Mouse (Mus musculus): ENCODE measurements around the gene Arl3. TPM values are rescaled to one million over a fixed set of nuclear protein-coding genes. Genes with fewer than 3 reads are reported as not detected.
"Not testable (repeated sequence)": the region's sequence is repeated elsewhere in the genome, so short reads cannot be mapped to it uniquely, and the experiment has no call there.

Arl3 gene
- total RNA-seq, 4 experiments from 2014 or later: 94.2 to 133 (median 116) TPM

- DNase-seq (ENCODE audit: low spot score in 2 of 2): no peak
Measured at GRCm38 (mm10) chr19:46592751-46593439, 19.9 kb upstream of the Arl3 start.

- no peak for DNase-seq (ENCODE audit: low spot score in 2 of 2)
Measured at GRCm38 (mm10) chr19:46591575-46591974, 18.6 kb upstream of the Arl3 start.

GRCm38 (mm10) chr19:46587823-46588508 is 15.0 kb upstream of the Arl3 start:
- peak; percentile 65 to 80 for DNase-seq (ENCODE audit: low spot score in 2 of 2)

GRCm38 (mm10) chr19:46575196-46575595 is 2.2 kb upstream of the Arl3 start:
- no peak for DNase-seq (ENCODE audit: low spot score in 2 of 2)

GRCm38 (mm10) chr19:46573990-46574389 is 992 bp upstream of the Arl3 start:
- no peak for DNase-seq (ENCODE audit: low spot score in 2 of 2)

GRCm38 (mm10) chr19:46572548-46572947 is 450 bp downstream of the Arl3 start:
- DNase-seq (ENCODE audit: low spot score in 2 of 2): no peak

- DNase-seq (ENCODE audit: low spot score in 2 of 2): no peak
Measured at GRCm38 (mm10) chr19:46571878-46572244, 1.1 kb downstream of the Arl3 start.

GRCm38 (mm10) chr19:46571211-46571877 is 1.7 kb downstream of the Arl3 start:
- not testable (repeated sequence) for DNase-seq (ENCODE audit: low spot score in 2 of 2)

- DNase-seq (ENCODE audit: low spot score in 2 of 2): no peak
Measured at GRCm38 (mm10) chr19:46564043-46564462, 8.9 kb downstream of the Arl3 start.

GRCm38 (mm10) chr19:46563603-46564002 is 9.4 kb downstream of the Arl3 start:
- DNase-seq (ENCODE audit: low spot score in 2 of 2): no peak

GRCm38 (mm10) chr19:46562581-46563515 is 10.2 kb downstream of the Arl3 start:
- no peak for DNase-seq (ENCODE audit: low spot score in 2 of 2)

- DNase-seq (ENCODE audit: low spot score in 2 of 2): no peak
Measured at GRCm38 (mm10) chr19:46562132-46562531, 10.9 kb downstream of the Arl3 start.

GRCm38 (mm10) chr19:46558631-46559030 is 14.4 kb downstream of the Arl3 start:
- no peak for DNase-seq (ENCODE audit: low spot score in 2 of 2)

- no peak for DNase-seq (ENCODE audit: low spot score in 2 of 2)
Measured at GRCm38 (mm10) chr19:46558009-46558408, 15.0 kb downstream of the Arl3 start.

GRCm38 (mm10) chr19:46553541-46553955 is 19.4 kb downstream of the Arl3 start:
- DNase-seq (ENCODE audit: low spot score in 2 of 2): no peak

GRCm38 (mm10) chr19:46552496-46552895 is 20.5 kb downstream of the Arl3 start:
- DNase-seq (ENCODE audit: low spot score in 2 of 2): no peak

- no peak for DNase-seq (ENCODE audit: low spot score in 2 of 2)
Measured at GRCm38 (mm10) chr19:46550385-46550784, 22.6 kb downstream of the Arl3 start.

- no peak for DNase-seq (ENCODE audit: low spot score in 2 of 2)
Measured at GRCm38 (mm10) chr19:46548110-46548509, 24.9 kb downstream of the Arl3 start.

GRCm38 (mm10) chr19:46547565-46547964 is 25.4 kb downstream of the Arl3 start:
- DNase-seq (ENCODE audit: low spot score in 2 of 2): no peak

GRCm38 (mm10) chr19:46542750-46543149 is 30.2 kb downstream of the Arl3 start:
- no peak for DNase-seq (ENCODE audit: low spot score in 2 of 2)

- no peak for DNase-seq (ENCODE audit: low spot score in 2 of 2)
Measured at GRCm38 (mm10) chr19:46538213-46538612, 34.8 kb downstream of the Arl3 start.
